Mouse (Mus musculus) adrenal gland (tissue): ENCODE data around the gene Eno2.

Source experiments
- intact Hi-C: fragments of 180-260 bp; cut with DNase I; formaldehyde crosslinking; loops from one replicate; pipeline ENCODE4 v1.15.1; 2025

The Eno2 gene

DNA sequence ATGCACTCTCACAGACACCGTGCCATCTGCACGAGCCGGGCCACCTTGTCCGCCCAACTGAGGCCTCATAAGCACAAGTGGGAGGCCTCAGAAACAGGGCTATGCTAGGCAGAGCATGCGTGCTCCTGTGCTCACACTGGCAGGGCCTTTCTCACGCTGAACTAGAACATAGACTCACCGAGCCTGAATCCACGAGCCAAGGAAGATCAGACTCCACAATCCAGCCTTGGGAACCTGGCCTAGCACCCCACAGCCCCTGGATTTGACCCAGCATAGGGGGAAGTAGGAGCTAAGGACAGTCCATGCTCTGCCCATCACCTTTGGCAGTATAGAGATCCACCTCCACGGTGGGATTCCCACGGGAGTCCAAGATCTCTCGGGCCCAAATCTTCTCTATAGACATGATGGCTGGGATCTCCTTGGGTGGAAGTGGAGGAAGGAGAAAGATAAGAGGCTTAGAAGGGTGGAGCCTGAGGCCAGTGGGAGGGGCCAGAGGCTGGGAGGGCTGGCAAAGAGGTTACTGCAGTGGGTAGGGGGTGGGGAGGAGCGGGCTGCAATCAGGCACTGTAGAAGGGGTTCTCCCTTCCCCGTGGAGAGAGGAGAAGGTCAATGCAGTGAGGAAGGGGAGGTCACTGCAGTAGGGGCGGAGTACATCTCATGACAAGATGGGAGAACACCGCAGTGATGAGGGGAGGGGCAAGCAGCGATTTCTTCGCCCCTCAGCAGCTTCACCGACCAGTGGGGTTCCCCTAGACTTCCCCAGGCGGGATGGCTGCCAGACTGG is 1.4 kb downstream of the Eno2 start:
- intact Hi-C loops: no loop called here

- intact Hi-C loops: no loop called here
Observed at GRCm38 (mm10) chr6:124767536-124767919, 1.9 kb downstream of the Eno2 start.

- intact Hi-C loops: no loop called here
Observed at GRCm38 (mm10) chr6:124765951-124766350, 3.5 kb downstream of the Eno2 start.

DNA sequence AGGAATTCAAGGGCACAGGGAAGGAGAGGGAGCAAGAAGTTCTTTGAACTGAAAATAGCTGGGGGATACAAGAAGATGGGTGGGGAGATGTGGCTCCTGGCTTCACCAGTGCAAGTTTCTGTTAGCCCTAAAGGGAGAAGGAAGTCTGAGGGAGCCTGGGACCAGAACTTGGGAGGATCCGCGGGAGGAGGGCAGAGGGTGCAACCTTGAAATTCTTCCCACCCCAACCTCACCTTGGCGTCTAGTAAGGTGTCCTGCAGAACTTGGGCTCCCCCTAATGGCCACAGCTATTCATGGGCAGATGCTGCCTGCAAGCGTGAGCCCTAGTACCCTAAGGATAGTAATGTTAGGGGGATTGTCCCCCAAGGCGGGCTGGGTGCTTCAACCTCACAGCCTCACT is 10.2 kb downstream of the Eno2 start:
- intact Hi-C loops: loop anchor here (2.0 to 5.0 kb wide), 2 partner anchors 47 to 118 kb away; partner anchors contain the start of genes Emg1 and Phb2

- intact Hi-C loops: loop anchor here (2.0 to 5.0 kb wide), 2 partner anchors 47 to 118 kb away; partner anchors contain the start of genes Emg1 and Phb2
Observed at GRCm38 (mm10) chr6:124758849-124759232, 10.6 kb downstream of the Eno2 start.

- intact Hi-C loops: loop anchor here (2.0 to 5.0 kb wide), 2 partner anchors 46 to 117 kb away; partner anchors contain the start of genes Emg1 and Phb2
Observed at GRCm38 (mm10) chr6:124757909-124758848, 11.3 kb downstream of the Eno2 start.

- intact Hi-C loops: loop anchor here (5.0 kb wide), 1 partner anchor 45 kb away; the partner anchor contains the start of genes Emg1 and Phb2
Observed at GRCm38 (mm10) chr6:124757351-124757880, 12.1 kb downstream of the Eno2 start.

GRCm38 (mm10) chr6:124756652-124757350 is 12.7 kb downstream of the Eno2 start:
- intact Hi-C loops: loop anchor here (5.0 kb wide), 1 partner anchor 44 kb away; the partner anchor contains the start of genes Emg1 and Phb2

DNA sequence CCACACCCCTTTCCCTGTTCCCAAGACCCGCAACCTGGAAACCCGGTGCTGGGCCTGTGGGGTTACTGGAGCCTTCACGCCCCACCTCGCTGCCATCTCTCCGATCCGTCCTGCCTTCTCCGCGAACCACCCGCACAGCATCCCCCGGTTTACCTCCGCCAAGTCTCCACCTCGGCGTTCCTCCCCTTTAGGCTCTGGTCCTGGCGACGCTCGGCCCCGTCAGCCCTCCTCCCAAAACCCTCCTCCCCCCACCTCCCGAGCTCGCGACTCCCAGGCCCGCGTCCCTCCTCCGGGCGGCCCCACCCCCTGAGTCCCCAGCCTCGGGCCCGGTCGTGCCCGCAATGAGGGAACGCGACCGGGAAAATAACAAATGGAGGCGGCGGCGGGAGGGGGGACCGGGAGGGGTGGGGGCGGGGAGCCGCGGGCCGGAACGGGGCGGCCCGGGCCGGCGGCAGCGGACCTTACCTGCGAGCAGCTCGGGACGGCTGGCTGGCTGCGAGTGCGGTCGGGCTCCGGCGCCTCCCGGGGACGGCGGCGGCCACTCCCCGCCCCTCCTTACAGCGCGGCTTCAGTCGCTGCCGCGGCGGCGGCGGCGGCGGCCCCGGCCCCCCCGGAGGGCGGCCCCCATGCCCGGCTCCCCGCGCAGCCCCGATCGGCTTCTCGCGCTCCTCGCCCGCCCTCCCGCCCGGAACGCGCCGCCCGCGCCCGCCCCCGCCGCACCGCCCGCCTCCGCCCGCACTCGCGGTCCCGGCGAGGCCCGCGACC is 13.5 kb downstream of the Eno2 start, which contains the start of the genes Gm45234 and Atn1:
Gene Gm45234 (minus strand): TSS at position 191 of the 765 bp plus-strand sequence.
Gene Atn1 (minus strand): TSS at position 694 of the 765 bp plus-strand sequence.
- intact Hi-C loops: loop anchor here (5.0 kb wide), 1 partner anchor 44 kb away; the partner anchor contains the start of genes Emg1 and Phb2

- intact Hi-C loops: loop anchor here (5.0 kb wide), 1 partner anchor 43 kb away; the partner anchor contains the start of genes Emg1 and Phb2
Observed at GRCm38 (mm10) chr6:124755306-124755705, 14.2 kb downstream of the Eno2 start.

- intact Hi-C loops: no loop called here
Observed at GRCm38 (mm10) chr6:124753861-124754260, 15.6 kb downstream of the Eno2 start.

- intact Hi-C loops: no loop called here
Observed at GRCm38 (mm10) chr6:124750405-124750804, 19.1 kb downstream of the Eno2 start.

- intact Hi-C loops: no loop called here
Observed at GRCm38 (mm10) chr6:124746654-124747632, 22.5 kb downstream of the Eno2 start.

- intact Hi-C loops: no loop called here
Observed at GRCm38 (mm10) chr6:124746296-124746605, 23.2 kb downstream of the Eno2 start.

- intact Hi-C loops: no loop called here
Observed at GRCm38 (mm10) chr6:124745490-124746295, 23.8 kb downstream of the Eno2 start.

DNA sequence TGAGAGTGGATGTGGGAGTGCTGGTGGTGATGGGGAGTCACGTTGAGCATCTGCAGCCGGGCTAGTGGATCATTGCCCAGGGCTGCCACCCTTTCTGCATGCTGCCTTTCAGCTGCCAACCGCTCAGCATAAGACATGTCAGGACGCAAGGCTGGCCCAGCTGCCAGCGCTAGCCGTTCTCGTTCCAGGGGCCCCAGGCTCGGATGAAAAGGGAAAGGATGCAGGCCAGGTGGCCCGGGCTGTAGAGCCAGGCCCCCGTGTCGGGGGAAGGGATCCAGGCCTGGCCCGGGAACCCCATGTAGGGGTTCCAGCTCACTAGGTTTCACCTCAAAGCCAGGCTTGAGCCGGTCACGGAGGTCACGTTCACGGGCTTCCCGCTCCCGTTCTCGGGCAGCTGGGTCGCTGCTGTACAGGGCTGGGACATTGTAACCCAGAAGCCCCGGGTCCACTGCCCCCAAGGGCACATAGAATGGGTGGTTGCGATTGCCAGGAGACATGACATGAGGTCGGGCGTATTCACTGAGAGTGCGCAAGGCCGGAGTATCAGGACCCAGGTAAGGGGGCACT is 24.6 kb downstream of the Eno2 start:
- intact Hi-C loops: no loop called here

DNA sequence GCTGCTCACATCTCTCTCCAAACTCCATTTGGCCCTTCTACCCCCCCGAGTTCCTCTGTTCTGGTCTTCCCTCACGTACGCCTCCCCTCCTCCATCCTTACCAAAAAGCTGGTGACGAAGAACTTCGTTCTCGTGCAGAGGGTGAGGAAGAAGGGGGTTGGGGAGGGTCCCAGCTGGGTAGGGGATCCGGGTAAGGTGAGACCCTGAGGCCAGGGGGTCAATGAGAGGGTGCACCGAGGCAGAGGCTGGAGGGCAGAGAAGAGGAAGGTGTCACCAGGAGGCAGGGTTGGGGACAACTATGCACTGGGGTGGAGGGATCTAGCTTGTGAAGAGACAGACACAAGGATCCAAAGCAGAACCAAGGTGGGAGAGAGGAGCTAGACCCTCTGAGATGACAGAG is 25.8 kb downstream of the Eno2 start:
- intact Hi-C loops: no loop called here
